Mouse (Mus musculus): ENCODE measurements around the gene Vipr1. TPM values are rescaled to one million over a fixed set of nuclear protein-coding genes. Genes with fewer than 3 reads are reported as not detected.

Vipr1 gene
- total RNA-seq, 1 experiment from 2014 or later: 4.4 TPM

DNA sequence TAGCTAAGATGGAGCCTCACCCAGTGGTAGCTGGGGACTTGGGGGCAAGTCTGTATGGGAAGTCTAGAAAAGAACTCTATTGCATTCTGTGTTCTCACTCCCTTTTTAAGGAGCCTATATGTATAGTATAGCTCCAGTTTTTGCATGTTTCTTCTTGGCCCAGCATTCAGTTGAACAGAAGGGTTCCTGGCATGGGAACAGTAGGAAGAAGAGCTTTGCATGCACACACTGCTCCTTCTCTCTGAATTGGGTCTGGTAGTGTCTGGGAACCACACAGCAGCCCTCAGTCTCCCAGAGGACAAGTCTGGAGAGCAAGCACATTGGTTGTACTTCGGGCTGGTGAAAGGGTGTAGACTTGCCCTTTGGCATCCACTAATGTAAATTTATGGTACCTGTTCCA is 11.9 kb upstream of the Vipr1 start:
- ATAC-seq (ENCODE audit: extremely low read depth, insufficient number of reproducible peaks, low FRiP score, poor library complexity, severe bottlenecking): no peak

DNA sequence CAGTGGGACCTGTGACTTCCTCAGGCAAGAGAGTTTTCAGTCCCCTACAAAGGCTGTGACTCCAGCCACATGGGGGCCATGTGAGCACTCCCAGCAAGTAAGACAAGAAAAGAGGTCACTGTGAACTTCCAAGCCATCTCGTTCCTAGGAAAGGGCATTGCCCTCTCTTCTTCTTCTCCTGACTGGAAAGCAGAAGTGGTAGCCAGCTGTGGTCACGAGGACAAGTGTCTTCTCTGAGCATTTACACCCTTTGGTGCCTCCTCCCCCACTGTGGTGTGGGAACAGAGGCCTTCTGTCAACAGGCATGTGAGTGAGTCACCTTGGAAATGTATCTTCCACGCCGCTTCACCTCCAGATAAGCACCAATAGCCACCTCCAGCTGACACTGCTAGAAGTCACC is 10.6 kb upstream of the Vipr1 start:
- ATAC-seq (ENCODE audit: extremely low read depth, insufficient number of reproducible peaks, low FRiP score, poor library complexity, severe bottlenecking): no peak

DNA sequence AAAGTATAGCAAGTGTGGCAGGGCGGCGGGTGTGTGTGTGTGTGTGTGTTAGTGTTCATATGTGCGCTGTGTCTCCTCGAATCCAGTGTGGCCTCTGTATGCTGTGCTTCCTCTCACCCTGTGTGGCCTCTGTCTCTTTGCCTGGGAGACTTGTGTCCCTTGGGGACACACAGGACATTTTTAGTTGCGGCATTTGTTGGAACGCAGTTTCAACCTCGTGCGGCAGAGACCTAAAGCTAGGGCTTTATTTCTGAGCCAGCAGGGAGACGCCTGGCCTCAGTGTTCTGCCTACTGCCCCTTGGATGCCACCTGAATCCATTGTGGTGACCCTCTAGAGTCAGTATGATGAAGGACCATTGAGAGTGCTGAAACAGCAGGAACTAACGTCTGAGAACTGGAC is 9.6 kb upstream of the Vipr1 start:
- no peak for ATAC-seq (ENCODE audit: extremely low read depth, insufficient number of reproducible peaks, low FRiP score, poor library complexity, severe bottlenecking)

DNA sequence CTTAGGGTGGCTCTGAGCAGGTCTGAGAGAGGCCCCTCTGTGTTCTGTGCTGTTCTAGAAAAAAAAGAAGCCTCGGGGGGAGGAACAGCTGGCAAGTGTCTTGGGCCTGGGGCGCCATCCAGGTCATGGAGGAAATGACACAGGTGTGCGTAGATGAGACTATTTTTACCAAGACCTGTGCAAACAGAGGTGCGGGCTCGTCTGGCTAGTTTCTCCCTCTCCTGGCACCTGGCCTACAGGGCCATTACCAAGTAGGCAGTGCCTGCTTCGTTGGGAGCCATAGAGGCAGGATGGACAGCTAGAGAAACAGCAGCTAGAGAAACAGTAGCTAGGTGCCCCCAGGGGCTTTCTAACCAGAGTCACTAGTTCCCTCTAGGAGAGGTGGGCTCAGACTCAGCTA is 9.2 kb upstream of the Vipr1 start:
- no peak for ATAC-seq (ENCODE audit: extremely low read depth, insufficient number of reproducible peaks, low FRiP score, poor library complexity, severe bottlenecking)

DNA sequence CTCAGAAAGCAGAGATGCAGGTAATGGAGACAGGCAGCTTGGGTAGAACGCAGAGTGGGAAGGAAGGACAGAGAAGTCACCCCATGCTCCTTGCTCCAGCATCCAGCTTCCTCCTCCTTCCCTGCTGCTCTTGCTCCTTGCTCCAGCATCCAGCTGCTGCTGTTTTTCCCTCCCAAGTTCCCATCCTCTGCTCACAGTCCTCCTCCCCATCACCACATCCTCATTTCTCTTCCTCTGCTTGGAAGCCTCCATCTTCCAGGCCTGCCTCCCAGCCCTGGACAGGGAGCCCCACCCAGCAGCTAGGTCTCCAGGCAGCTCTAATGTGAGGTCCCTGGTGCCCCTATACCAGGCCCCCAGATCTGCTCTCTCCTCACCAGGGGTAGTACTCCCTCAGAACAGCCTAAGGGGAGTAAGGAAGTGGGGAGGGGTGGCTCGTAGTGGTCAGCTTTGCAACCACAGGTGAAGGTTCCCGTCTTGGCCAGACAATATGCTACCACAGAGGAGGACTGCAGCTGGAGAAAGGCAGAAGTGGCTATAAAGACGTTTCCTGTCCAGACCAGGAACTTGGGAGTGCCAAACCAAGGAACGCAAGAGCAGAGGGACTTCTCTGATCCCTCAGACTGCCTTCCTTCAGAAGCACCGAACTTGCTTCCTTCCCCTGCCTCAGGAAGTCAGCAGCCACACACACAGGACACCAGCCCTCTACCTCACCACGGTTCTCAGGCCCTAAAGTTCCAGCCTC is 6.5 kb upstream of the Vipr1 start:
- ATAC-seq (ENCODE audit: extremely low read depth, insufficient number of reproducible peaks, low FRiP score, poor library complexity, severe bottlenecking): no peak

DNA sequence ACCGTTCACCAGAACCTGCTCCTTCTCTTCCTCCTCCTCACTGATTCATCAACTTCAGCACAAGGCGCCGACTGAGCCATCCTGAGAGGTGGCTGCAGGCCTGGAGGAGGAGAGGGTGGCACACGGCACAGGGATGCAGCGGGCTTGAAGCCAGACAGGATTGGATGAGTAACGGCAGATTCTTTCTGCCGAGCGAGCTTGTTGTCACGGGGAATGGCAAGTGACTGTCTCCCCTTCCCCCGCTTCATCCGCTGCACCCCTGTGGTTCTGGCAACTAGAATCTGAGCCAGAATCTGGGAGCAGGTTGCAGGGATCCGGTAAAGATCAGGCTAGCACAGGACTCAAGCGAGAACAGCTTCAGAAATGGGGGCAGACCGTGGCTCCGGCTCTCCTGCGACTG is 2.7 kb upstream of the Vipr1 start:
- no peak for ATAC-seq (ENCODE audit: extremely low read depth, insufficient number of reproducible peaks, low FRiP score, poor library complexity, severe bottlenecking)

DNA sequence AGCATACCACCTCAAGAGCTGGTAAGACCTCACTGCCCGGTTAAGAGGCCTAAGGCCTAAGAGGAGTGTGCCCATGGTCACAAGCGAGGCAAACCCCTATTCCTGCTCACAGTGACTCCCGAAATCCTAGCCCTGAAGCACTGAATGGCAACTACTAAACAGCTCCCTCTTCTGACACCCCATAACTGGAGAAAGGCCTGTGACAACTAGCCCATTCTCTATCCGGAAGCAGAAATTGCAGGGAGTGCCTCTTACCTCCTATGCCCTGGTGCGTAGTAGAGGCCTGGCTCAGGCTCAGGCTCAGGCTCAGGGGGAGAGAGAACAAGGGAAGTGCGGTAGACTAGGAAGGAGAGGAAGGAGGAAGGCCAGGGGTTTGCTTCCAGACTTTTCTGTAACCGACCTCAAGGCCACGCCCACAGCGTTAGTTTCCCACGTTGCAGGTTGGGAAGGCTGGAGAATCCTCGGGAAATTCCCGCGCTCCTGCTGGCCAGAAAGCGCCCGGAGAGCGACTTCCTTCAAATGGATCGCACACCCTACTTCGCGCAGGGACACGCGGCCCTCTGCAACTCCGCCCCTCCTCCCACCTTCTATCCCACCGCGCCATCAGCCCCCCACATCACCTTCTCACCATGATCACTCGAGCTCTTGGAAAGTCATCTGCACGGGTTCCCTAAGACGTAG is 1.1 kb upstream of the Vipr1 start:
- no peak for ATAC-seq (ENCODE audit: extremely low read depth, insufficient number of reproducible peaks, low FRiP score, poor library complexity, severe bottlenecking)

DNA sequence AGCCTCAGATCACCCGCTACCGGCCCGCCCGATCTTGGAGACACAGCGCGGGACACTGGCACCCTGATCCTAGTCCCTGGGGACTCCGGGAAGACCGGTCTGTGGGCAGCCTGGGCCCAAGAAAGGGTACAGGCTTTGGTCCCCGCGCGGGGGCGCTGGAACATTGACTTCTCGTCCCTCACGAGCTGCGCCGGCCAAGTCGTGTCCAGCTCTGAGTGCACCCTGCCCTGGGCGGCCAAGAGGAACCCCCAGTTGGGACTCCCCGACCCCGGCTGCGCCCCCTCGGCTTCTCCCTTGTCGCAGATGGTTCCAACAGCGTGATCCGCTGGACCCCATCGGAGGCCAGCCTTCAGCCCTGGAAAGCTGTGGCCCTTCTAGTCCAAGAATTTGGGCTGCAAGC is 515 bp upstream of the Vipr1 start, which contains the start of gene Lyzl4:
Gene Lyzl4 (minus strand): TSS at position 96 of the 400 bp plus-strand sequence.
- ATAC-seq (ENCODE audit: extremely low read depth, insufficient number of reproducible peaks, low FRiP score, poor library complexity, severe bottlenecking): peak; percentile 43; the same call in 1 of the 2 replicates

DNA sequence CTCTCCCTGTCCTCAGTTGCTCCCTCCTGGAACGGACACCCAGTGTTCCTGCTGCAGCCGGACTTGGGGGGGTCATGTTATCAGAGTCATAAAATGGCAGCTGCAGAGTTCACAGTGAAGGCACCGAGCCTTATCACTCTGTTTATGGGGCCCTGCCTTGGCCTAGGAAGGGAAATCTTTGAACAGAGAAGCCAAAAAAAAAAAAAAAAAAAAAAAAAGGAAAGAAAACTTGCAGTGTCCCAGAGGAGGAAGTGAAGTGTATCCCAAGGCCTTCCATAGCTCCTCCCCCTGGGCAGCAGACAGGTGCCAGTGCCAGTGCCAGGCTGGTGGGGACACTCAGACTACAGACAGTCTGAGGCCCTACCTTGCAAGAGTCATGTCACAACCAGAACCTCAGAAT is 2.3 kb downstream of the Vipr1 start:
- ATAC-seq (ENCODE audit: extremely low read depth, insufficient number of reproducible peaks, low FRiP score, poor library complexity, severe bottlenecking): no peak

DNA sequence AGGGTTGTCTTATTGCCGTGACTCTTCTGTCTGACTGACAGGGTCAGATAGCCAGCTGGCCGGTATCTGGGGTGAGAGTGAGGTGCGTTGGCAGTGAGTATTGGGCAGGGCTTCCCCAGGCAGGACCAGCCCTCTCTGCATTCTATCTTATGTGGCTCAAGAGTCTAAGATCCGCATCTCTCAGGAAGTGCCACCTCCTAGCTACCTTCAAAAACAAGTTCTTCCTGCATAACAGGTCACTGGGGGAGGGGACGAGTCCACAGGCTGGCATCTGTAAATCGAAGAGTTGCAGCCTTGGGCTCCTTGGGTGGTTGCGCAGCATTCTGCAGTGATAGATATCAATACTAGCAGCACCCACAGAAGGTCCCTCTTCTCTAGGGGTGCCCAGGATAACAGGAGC is 4.5 kb downstream of the Vipr1 start:
- no peak for ATAC-seq (ENCODE audit: extremely low read depth, insufficient number of reproducible peaks, low FRiP score, poor library complexity, severe bottlenecking)

DNA sequence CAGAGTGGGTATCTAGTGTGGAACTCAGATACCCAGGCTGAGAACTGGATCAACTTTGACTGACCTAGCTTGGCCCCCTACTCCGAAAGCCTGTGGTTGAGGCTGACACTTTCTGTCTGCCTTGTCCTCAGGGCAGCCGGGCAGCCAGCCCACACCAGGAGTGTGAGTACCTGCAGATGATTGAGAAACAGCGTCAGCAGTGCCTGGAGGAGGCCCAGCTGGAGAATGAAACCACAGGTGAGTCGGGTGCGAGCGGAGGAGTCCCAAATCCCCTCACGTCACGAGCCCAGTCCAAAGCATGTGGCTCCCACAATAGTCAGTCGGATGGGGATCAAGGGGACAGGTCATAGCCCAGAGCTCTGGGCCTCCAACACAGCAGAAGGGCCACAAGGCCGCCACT is 11.2 kb downstream of the Vipr1 start:
- ATAC-seq (ENCODE audit: extremely low read depth, insufficient number of reproducible peaks, low FRiP score, poor library complexity, severe bottlenecking): no peak

DNA sequence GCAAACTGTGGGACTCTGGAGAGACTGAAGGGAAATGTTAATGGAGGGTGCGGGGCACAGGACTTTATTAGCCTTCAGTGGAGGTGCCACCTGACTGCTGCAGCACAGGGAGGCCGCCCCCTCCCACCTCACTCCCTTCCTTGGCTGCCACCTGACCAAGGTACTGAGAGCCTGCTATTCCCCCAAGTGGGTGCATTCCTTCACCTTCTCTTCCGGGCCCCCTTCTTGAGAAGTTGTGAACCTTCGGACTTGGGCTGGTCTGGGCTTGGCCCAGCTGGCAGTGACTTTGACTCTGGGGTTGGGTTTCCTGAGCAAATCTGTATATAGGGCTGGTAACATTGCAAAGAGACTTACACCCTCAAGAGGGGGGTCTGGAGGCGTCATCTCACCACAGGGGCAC is 13.8 kb downstream of the Vipr1 start:
- no peak for ATAC-seq (ENCODE audit: extremely low read depth, insufficient number of reproducible peaks, low FRiP score, poor library complexity, severe bottlenecking)

DNA sequence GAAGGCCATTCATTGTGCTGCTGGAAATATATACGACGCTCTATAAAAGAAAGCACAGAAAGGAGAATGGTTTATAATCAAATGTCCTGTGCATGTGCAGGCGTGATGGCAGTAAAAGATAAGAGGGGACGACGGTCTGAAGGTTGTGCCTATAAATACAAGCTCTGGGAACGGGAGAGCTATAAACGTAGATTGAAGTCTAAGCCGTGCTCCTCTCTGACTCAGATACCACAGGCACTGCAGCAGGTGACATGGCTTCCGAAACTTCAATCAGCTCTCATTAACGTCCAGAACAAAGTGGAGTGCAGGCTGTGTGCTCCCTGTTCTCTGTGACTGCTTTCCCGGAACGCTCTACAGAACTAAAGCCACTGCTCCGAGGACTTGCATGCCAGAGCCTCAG is 14.6 kb downstream of the Vipr1 start:
- no peak for ATAC-seq (ENCODE audit: extremely low read depth, insufficient number of reproducible peaks, low FRiP score, poor library complexity, severe bottlenecking)

DNA sequence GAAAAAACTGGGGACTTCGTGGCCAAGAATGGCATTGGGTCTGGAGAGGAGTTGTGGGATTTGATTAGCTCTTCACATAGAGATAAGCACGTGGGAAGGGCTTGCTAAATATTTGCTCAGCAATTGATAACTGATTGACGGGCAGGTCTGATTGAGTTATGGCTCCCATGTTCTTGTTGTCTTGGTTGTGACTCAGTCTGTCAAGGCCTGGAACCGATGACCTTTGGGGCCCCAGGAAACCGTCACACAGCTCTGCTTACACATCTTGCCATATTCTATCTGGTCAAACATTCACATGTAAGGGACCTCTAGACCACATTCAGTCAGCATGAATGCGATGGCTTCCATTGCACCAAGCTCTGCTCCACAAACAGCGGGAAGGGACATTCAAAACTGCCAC is 15.7 kb downstream of the Vipr1 start:
- no peak for ATAC-seq (ENCODE audit: extremely low read depth, insufficient number of reproducible peaks, low FRiP score, poor library complexity, severe bottlenecking)

DNA sequence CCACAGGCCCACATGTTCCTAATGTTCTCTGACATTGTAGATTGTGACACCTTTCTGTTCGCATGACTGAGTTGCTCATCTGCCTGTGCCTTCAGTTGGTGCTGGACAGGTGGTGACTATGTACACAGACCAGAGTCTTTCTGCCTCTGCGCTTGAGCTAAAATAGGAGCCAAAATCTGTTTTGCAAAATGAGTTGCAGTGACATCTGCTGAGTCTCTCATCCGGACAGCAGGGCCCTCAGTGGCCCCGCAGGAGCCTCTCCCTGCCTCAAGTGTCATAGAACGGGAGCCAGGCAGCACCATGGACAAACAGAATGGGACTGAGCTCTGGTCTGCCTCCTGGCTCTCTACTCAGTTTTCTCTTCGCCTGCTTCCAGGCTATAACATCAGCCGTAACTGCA is 17.3 kb downstream of the Vipr1 start:
- no peak for ATAC-seq (ENCODE audit: extremely low read depth, insufficient number of reproducible peaks, low FRiP score, poor library complexity, severe bottlenecking)

DNA sequence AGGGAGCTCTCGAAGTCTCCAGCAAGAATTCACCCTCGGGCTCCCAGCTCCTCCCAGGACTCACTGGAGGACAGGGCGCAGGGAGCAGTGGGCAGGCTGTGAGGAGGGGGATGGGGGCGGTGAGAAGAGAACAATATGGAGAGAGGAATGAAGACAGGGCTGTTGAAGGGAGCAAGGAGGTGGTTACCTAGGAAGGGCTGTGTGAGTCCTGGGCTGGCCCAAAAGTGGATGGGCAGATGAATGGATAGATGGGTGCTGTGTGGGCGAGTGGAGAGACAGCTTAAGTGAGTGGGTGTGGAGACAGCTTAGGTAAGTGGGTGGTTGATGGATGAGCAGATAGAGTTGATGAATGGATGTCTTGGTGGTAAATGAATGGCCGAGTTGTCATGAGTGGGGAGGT is 21.0 kb downstream of the Vipr1 start:
- ATAC-seq (ENCODE audit: extremely low read depth, insufficient number of reproducible peaks, low FRiP score, poor library complexity, severe bottlenecking): no peak

DNA sequence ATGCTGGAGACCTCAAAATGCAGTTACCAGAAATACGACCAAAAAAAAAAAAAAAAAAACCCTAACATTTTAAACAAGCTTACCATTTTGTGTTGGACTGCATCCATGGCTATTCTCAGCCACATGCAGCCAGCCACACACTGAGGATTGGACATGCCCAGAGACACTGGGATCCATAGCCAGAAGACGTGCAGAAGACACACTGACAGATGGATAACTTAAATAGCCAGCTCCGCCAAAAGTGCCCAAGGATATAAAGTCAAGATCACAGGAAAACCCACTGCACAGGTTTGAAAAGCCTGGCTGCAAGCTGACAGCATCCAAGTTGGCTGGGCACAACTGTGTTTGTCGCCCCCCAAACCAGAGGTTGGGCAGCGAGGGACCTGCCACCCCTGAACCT is 21.6 kb downstream of the Vipr1 start:
- ATAC-seq (ENCODE audit: extremely low read depth, insufficient number of reproducible peaks, low FRiP score, poor library complexity, severe bottlenecking): no peak

DNA sequence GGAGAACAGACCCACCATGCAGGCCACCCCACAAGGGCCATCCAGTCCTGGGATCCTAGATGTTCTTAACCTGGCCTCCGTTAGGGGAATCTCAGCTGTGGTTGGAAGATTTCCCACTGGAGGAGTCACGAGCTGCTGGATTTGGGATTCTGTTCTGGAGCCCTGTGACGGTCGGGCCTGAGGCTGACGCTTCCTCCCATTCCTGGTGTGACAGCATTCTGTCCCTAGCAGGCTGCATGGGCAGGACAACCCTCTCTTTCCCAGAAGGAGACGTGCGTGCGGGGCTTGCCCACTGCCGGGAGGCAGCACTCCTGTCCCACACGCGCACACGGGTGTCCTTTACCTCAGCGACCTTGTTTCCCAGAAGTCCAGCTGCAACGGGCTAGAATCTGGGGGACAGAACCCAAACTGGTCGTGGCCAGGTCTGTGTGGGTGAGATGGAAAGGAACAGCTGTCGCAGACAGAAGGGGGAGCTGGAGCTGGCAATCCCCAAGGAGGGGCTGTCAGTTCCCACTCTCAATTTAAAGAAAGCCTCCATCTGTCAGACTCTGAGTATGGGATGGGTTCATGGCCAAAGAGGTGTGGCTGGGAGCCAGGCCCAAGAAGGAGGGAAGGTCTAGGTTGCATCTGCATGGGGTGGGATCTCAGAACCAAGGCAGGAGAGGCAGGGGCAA is 24.6 kb downstream of the Vipr1 start:
- no peak for ATAC-seq (ENCODE audit: extremely low read depth, insufficient number of reproducible peaks, low FRiP score, poor library complexity, severe bottlenecking)

DNA sequence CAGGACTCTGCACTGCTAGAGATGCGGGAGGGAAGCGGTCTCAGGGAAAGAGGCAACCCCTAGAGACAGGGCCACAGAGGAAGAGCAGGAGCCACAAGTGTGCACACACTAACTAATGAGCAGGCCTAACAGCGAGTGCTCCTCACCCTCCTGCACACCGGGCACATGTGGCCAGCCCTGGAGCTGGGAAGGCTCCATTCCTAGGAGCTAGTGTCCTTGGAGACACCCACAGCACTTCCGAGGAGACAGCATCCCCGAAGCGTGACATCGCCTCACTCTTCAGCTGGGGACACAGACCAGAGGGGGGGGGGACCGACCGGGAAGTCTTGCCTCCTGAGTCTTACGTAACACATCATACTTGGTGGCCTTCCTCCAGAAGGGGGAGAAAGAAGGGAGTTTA is 25.3 kb downstream of the Vipr1 start:
- ATAC-seq (ENCODE audit: extremely low read depth, insufficient number of reproducible peaks, low FRiP score, poor library complexity, severe bottlenecking): no peak

DNA sequence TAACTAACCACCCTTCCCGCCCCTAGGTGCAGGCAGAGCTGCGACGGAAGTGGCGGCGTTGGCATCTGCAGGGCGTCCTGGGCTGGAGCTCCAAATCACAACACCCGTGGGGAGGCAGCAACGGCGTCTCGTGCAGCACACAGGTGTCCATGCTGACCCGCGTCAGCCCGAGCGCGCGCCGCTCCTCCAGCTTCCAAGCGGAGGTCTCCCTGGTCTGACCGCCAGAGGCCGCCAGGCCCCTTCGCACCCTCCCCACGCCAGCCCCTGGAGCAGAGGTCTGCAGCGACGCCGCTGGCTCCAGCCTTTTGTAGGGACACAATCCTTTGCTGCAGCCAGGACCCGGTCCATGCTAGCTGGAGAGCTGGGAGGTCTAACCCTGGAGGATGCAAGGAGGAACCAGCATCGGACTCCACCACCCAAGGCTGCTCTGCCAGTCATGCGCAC is 26.9 kb downstream of the Vipr1 start:
- peak; percentile 34 for ATAC-seq (ENCODE audit: extremely low read depth, insufficient number of reproducible peaks, low FRiP score, poor library complexity, severe bottlenecking)

All from neutrophil, adult 5-6 weeks (primary cell).